Mouse (Mus musculus) common myeloid progenitor, adult 5-6 weeks (primary cell): ENCODE measurements around the gene Clstn1. TPM values are rescaled to one million over a fixed set of nuclear protein-coding genes. Genes with fewer than 3 reads are reported as not detected.
"Not testable (repeated sequence)": the region's sequence is repeated elsewhere in the genome, so short reads cannot be mapped to it uniquely, and the experiment has no call there.

Experiments
- ATAC-seq: replicated peaks from 2 replicates; pipeline ENCODE4 v1.8.0; 2016; ENCODE audit warnings: low read depth, mild to moderate bottlenecking, moderate TSS enrichment, inconsistent platforms; ENCODE audit not compliant: poor library complexity, severe bottlenecking
- total RNA-seq: library from RNA; stranded (forward); fragments of 200-1000, 187-1606 nt; gene quantifications from 2 replicates; pipeline ENCODE4 v1.2.3, GENCODE M21; 2017

The Clstn1 gene
- total RNA-seq, 1 experiment from 2014 or later: 13.4 TPM

DNA sequence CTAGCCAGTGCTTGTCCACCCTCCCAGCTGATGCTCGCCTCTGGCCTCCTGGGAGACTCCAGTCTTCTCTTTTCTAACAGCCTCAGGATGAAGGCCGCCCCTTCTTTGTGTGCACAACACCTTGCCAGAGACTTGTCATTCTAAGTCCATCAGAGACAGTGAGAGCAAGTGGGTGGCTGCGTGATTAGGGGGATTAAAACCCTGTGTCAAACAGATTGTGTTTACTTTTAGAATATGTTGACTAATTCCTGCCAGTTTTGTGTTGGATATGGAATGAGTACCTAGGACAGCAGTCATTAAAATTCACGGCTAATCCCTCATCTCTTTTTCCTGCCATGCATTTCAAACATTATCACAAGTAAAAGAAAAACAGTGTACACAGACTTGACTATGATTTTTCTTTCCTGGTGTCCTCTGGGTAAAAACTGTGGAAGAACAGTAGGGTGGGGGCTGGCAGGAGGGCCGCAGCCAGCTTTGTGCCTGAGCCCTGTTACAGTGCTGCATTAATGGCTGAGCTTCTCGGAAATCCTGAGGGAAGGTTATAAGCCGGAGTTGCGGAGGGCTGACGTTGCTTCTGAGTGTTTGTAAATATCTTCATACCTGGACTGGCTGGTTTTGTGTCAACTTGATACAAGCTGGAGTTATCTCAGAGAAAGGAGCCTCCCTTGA is 8.8 kb downstream of the Clstn1 start:
- ATAC-seq: no peak

DNA sequence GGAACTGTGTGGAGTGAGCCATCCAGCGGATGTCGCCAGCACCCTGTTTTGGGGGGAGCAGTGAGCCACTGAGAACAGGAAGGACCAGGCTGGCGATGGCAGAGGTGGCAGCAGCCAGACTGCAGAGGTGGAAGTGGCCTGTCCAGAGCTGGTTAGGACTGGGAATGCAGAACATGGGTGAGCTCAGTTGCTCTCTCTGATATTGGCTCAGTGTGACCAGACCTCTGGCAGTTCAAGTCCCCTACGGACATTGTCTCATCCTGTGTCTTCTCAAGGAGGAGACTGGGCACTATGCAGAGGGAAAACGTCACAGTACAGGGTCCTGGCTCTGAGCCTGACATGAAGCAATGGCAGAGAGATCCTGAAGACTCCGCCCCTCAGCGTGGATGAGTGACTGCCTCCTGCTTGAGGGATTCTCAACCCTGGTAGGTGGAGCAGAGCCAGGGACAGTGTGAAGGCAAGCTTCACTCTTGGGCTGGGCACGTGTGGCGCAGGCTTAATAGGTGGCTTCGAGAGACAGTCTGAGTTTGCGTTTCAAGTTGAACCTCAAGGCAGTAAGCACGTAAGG is 11.5 kb downstream of the Clstn1 start:
- ATAC-seq: peak; percentile 25; the same call in 1 of the 2 replicates

DNA sequence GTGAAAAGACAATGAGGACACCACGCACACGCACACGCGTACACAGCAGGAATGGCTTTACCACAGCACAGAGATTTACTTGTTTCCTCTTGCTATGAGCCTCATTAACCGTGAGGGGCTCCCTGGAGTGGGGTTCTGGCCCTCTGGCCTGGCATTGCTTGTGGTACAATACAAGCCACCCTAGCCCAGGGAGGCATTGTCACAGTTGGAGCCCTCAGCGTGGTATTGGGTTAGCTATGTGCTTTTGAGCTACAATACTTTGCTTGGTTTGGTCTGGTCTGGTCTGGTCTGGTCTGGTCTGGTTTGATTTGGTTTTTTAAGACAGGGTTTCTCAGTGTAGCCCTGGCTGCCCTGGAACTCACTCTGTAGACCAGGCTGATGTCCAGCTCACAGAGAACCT is 13.3 kb downstream of the Clstn1 start:
- no peak for ATAC-seq

DNA sequence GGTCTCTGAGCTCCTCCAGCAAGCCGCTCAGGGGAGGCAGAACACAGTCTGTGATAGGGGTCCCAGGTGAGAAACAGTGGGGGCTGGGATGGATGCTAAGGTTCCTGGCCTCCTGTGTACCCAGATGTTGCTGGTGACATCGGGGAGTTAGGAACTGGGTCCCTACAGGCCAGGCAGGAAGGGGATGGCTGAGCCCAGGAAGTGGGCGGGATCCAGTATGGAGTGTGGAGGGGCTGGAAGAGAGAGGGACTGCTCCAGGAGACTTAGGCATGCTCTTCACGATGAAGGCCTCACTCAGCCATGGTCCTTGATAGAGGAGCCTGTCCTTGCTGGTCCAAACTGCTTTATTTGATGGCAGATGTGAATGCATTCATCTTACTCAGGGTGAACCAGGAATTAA is 13.9 kb downstream of the Clstn1 start:
- ATAC-seq: no peak

DNA sequence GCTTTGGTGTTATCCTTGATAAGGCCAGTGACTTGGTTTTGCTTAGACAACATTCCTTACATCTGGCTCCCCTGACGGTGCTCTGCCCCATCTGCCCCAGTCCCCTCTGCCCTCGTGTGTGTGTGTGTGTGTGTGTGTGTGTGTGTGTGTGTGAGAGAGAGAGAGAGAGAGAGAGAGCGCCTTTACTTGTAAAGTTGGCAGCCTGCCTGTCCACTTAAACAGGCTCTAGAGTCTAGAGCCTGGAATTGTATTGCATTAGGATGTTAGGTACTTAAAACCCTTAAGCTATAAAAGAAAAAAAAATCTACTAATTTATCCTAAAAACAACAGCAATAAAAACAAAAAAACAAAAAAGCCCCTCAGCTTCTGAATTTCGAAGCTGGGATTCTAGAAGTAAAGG is 15.2 kb downstream of the Clstn1 start:
- no peak for ATAC-seq

DNA sequence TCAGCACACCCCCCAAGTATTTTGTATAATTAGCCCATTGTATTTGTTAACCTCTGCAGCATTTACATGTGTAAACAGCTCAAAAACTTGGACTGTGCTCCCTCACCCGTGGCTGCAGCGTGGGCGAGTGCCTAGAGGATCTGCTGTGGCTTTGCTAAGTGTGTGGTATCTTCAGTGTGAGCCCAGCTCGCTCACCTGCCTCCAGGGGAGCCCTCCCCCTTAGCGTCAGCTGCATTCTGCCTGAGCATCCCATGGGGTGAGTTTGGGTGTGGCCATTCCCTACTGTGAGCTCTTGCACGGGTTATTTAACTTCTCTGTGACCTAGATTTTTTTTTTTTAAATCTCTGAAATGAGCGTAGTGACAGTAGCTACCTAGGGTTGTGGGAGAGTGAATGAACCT is 16.0 kb downstream of the Clstn1 start:
- no peak for ATAC-seq

DNA sequence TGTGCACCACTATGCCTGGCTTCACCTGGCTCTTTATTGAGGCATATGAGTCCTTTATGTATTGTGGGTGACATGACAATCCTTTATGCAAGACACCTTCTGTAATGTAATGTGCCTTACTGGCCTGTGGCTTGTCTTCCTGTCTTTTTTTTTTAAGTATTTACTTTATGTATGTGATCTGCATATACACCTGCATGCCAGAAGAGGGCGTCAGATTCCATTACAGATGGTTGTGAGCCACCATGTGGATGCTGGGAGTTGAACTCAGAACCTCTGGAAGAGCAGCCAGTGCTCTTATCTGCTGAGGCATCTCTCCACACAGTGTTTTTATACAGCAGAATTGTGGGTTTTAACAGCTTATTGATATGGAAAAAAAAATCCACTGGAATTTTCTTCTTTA is 17.6 kb downstream of the Clstn1 start:
- ATAC-seq: no peak

DNA sequence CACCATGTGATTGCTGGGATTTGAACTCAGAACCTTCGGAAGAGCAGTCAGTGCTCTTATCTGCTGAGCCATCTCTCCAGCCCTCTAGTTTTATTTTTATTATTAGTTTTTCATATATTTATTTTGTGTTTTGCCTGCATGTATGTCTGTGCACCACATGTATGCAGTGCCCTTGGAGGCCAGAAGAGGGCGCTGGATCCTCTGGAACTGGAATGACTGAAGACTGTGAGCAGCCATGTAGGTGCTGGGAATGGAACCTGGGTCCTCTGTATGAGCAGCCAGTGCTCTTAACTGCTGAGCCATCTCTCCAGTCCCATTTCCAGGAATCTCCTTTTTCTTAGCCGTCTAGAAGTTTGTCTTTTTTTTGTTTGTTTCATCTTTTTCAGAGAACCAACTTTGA is 18.2 kb downstream of the Clstn1 start:
- no peak for ATAC-seq

DNA sequence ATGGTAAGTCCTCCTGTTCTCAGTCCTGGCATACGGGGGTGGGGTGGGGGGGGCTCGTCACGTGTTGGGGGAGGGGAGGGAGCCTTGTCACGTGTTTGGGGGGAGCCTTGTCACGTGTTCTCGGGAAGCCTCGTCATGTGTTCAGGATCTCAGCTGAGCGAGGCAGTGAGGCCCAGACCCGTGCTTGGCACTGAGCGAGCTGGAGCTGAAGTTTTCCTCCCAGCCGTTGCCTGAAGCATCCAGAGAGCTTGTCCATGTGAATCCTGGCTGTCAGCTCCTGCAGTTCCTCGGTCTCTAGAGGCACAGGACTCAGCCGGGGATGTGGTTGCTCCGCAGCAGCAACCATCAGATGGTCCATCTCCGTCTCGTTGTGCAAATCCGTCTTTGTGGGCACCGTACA is 19.8 kb downstream of the Clstn1 start:
- no peak for ATAC-seq

DNA sequence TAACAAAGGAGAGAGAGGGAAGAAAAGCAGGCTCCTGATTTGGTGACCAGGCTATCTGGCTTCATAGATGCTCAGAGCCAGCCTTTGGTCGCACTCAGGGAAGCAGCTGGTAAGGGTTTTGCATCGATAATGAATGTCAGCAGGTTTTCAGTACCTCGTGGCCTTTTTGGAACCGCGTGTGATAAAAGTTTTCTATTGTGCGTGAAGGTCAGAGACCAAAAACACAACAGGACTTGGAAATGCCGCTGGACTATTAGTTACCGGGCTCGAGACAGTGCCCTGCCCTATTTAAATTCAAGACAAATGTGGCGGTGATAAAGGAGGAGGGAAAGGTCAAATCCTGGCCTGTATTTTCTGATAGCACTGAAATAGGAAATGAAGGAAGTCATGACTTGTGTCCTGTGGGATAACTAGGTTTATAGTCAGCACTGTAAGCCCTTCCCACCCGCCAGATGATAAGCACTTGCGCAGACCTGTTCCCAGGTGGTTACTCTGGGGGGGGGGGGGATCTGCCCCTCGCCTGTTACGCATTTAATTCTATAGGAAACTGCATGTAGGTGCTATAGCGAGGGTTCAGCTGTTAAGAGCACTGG is 20.6 kb downstream of the Clstn1 start:
- peak; percentile 15 for ATAC-seq

DNA sequence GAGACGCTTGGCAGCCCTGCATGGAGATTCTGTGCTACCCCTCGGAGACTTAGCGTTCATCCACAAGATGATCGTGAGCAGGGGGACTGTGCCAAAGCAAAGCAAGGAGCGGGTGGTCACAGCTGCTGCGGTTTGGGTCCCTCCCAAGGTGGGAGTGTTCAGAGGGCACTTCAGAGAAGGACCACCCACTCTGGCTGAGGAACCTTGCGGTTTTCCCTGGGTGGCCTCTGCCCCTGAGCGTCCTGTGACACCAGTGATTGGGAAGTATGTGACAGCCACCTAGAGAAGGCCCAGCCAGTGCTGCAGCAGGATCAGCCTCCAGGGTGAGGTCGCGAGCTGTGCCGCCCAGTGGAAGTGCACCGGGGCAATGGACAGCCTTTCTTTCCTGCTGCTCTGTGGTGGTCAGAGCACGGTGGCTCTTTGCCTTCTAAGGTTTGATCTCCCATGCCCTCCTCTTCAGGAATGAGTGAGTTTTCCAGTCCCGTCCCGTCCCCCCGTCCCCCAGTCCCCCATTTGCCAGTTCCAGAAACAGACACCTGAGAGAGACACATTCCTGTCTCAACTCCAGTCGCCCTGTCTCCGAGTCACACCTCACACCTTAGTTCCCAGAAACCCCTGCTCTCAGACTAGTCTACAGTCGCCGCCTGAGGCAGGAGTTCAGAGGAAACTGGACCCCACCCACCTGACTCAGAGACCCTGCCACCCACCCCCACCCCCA is 21.5 kb downstream of the Clstn1 start:
- peak; percentile 80 for ATAC-seq

DNA sequence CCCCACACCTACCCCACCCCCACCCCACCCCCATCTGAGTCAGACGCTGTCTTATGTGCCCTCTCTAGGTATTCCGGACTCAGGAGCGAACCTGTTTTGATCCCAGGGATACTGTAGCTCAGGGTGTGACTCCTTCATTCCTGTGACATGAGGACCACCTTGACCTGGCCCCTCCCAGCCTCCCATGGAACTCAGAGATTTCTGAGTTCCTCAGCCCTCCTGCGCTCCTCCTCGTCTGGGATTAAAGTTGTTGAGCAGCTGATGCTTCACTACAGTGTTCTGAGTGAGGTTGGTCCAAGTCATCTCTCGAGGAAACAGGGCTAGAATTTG is 22.0 kb downstream of the Clstn1 start:
- no peak for ATAC-seq

DNA sequence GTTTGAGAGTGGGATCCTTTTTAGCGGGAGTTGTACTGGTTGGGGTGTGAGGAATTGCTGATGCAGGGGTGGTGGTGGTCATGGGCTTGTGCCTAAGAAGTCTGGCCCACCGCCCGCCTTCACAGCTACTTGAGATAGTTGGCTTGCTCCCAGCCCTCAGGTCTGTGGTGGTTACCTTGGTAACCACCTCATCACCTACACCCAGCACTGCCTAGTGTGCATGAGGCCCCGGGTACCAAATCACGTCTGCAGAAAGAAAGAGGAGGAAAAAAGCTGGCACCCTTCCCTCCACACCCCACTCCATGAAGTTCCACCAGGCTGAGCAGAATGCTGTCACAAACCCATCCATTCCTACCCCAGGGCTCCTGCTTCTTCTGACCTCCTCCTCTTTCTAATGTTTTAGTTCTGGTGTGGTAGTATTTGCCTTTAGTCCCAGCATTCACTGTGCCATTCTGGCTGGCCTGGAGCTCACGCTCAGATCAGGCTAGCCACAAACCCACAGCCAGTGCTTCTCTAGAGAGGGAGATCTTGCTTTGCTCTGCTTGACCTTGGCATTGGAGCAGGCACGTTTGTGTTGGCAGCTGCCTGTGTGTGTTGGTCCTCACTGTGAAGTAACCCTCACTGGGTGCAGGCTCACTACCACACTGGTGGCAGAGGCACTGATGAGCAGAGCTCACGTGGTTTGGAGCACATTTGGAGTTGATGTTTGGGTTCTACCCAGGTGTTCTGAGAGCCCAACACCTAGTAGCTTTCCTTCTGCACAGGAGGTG is 23.2 kb downstream of the Clstn1 start:
- no peak for ATAC-seq

DNA sequence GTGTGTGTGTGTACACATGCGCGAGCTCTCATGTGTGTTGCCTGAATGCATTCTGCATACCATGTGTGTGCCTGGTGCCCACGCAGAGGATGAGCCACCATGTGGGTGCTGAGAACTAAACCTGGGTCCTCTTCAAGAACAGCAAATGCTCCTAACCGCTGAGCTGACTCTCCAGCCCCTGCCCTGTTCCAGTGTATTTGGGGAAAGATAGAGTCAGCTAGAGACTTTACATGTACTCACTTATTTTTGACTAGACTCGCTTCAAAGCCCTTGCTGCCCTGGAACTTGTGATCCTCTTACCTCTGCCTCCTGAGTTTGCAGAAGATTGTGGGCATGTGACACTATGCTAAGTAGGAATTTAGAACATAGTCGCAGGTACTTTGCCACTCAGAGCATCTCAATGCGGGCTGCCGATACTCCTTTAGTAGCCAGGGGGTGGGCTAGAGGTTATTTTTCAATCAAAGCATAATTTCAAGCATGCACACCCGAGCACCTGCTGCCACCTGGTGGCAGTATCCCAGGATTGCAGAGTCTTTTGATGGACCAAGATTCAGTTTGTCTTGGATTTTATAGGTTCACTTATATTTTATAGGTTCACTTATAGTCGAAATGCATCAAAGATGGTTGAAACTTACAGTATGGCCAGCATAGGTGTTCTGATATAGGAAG is 25.2 kb downstream of the Clstn1 start:
- ATAC-seq: no peak

DNA sequence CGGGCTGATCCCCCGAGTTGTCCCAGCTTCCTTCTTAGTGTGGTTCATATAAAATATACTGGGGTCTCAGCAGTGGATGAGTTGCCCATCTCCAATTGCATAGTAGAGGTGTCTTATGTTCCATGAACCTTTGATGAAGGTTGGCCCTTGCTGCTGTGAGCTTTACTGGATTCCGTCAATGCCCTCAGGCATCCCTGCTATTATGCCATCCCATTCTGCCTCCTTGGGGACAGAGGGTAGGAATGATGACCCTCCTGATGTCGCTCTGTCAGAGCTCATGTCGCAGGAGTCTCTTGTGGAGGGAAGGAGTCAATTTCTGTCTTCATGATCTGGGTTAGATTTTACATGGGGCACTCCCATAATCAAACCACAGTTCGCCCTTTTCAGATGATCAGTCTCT is 27.2 kb downstream of the Clstn1 start:
- not testable (repeated sequence) for ATAC-seq

DNA sequence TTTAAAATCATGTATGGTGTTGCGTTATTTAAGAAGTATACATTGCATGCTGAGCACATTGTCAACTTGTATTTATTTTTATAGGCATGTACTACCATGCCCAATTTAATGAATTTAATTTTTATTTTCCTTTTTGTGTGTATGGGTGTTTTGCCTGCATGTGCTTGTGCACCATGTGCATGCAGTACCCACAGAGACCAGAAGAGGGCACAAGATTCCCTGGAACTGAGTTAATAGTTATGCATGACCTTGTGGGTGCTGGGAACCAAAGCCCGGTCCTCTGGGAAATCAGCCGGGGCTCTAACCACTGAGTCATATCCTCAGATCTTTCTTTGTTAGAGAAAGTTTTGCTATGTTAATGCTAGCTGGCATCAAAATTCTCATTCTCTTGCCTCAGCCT is 28.6 kb downstream of the Clstn1 start:
- ATAC-seq: no peak

DNA sequence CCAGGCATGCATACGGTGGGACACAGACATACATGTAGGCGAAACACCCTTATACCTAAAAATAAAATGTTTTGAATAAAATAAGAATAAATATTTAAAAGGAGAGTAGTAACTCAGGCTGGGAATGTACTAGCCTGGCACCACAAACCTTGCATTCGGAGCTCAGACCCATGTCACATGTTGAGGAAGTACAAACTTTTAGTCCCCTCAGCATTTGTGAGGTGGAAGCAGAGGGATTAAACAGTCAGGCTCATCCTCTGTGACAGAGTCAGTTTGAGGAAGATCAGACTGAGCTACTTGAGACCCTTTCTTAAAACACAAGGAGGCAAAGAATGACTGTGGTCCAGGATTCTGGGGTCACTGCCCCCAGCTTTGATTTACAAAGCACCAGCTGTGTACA is 30.7 kb downstream of the Clstn1 start:
- not testable (repeated sequence) for ATAC-seq

DNA sequence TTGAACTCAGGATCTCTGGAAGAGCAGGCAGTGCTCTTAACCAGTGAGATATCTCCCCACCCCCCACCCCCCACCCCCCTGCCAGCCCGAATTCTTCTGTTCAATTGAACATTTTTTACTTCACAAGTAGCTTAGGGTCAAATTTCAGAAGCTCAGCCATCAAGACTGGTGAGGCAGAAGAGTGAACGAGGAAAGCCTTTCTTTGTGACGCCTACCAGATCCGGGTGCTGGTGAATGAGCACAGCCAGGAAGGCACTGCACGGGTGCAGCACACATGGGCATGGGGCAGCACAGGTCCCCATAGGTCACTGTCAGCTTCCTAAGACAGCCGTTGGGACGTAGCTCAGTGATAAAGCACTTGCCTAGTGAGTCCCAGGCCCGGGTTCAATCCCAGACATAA is 33.7 kb downstream of the Clstn1 start:
- ATAC-seq: no peak

DNA sequence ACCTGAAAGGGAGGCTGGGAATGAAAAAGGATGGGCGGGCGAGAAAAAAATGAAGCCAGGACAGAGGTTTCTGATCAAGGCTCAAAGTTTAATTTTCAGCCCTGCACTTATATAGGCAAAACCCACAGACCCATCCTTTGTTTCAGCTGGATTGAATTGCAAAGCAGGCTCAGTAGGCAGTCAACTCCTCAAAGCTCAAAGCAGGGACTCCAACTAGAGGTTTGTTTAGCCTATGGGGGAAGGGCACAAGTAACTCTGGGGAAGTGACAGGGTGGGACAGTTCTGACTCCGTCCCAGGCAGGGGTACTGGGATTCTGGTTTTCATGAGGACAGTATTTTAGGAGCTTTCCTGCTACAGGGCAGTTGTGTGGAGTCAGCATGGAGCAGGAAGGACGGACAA is 35.0 kb downstream of the Clstn1 start:
- no peak for ATAC-seq

DNA sequence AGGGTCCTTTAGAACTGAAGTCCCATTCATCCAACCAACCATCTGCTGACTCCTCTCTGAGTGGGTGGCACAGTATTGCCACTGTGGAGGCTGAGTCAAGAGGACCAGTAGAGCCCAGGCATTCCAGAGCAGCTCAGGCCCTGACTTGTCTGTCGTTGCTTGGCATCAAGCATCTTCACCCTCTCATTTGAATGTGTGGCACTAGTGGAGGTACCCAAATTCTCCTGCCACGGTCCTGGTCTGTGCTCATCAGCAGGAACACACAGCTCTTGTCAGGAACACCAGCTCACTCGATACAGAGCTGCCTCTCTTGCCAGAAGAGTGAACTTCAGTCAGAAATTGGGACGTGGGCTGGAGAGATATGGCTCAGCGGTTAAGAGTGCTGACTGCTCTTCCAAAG is 37.4 kb downstream of the Clstn1 start:
- ATAC-seq: no peak
